Mouse (Mus musculus): ENCODE data around the gene Patl2. TPM values are rescaled to one million over a fixed set of nuclear protein-coding genes. Genes with fewer than 3 reads are reported as not detected.

Patl2 gene
- polyA plus RNA-seq (2016; fragmentation: Nextera tagmentation; extraction: Ambion mirVana), result 0.10 TPM in 1 of 2 replicates, not detected in the other

DNA sequence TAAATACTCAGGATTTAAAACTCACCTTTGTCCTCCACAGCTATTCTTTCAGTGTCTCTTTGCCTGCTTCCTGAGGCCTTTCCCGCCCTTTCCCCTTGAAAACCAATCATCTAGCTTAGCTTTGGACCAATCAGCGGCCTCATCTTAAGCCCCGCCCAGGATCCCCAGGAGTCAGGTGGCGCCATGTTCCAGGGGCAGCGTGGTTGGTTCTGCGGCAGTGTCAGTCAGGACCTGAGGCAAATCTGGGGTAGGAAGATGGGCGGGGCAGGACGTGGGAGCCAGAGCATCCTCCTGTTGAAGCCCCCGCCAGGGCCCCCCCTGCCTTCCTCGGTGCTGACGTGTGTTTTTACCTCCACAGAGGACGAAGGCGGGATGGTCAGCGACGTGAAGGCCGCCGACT, at the start of gene Patl2, which contains the start of gene Terb2:
Gene Patl2 (minus strand): TSS at position 84 of the 400 bp plus-strand sequence.
Gene Terb2 (plus strand): TSS at position 167 of the 400 bp plus-strand sequence.
- Histone ChIP-seq H3K4me1 (no peaks in the 10 kb centered on the region), H3K27ac (replicated peaks) (no peak within 1 kb of the TSS), H3K4me3 (no peak within 1 kb of the TSS), H3K36me3 (replicated peaks) (no peaks in the 10 kb centered on the region), H3K9me3 (0 out of 2 replicates have a peak, but pooled peaks cover 3% of the 10 kb centered on the region), H3K27me3 (replicated peaks; ENCODE audit: low read depth, poor library complexity, severe bottlenecking) (no peaks in the 10 kb centered on the region)
- 79% methylated on average over 17 of the region's 17 CpGs for WGBS
- no peak for DNase-seq (ENCODE audit: low spot score)

DNA sequence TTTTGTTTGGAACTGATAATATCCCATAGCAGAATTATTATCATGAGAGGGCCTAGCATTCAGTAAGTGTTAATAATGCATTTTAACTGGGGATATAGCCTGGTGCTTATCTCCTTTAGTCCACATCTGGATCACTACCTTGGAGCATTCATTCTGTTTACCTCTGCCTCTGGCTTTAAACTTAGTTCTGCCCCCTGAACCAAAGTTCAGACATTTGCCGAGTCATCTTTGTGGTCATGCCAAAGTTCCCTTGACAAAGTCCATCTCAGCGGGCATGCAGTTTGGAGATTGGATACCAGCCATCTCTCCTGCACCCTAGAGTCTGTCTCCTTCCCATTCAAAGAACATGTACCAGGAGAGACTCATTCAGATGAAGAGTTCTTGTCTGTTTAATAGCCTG, 49.4 kb upstream of the Patl2 start:
- Histone ChIP-seq H3K27ac (replicated peaks) (no peak overlapping the region), H3K9me3 (no peaks in the 10 kb centered on the region), H3K4me3 (peak overlapping the region; percentile 70), H3K4me1 (peaks cover 11% of the 10 kb centered on the region), H3K27me3 (replicated peaks; ENCODE audit: low read depth, poor library complexity, severe bottlenecking) (0 out of 2 replicates have a peak, but pooled peaks cover 4% of the 10 kb centered on the region), H3K36me3 (replicated peaks) (no peaks in the 10 kb centered on the region)
- no peak for DNase-seq (ENCODE audit: low spot score)
- WGBS, result 89% methylated on average over 2 of the region's 2 CpGs

DNA sequence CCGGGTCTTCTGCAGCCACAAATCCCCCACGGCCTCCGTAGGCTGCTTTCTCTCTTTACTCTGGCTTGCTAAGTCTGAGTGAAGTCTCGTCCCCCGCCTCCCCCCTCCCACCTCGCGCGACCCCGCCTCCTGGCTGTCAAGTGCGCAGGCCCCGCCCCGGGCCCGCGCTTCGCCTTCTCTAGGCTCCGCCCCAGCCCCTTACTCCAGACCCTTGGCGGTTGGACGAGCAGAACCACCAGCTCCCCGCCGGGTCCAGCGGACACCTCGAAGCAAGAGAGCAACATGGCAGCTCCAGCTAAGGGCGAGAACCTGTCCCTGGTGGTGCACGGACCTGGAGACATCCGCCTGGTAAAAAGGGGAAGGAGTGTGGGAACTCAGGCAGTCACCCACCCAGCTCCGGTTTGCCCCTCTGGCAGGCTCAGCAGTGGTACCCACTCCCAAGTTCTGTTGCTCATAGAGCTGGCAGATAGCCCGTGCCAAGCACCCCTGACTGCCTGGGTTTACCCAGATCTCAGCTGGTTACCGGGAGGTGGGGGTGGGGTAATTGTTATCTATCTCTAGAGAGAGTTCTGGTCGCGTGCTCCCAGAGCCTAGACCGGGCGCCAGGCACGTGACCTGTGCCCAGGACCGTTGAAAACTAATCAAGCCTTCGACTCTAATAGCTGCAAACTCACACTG, 48.8 kb upstream of the Patl2 start, which contains the start of gene Sord:
Gene Sord (plus strand): TSS at position 139 of the 678 bp plus-strand sequence.
- peak within 1 kb of the TSS; percentile 78 for H3K27ac ChIP-seq (replicated peaks)
- H3K4me1 ChIP-seq, result peaks cover 11% of the 10 kb centered on the region
- no peaks in the 10 kb centered on the region for H3K36me3 ChIP-seq (replicated peaks)
- 0 out of 2 replicates have a peak, but pooled peaks cover 4% of the 10 kb centered on the region for H3K27me3 ChIP-seq (replicated peaks; ENCODE audit: low read depth, poor library complexity, severe bottlenecking)
- H3K4me3 ChIP-seq, result peak within 1 kb of the TSS; percentile 70
- DNase-seq (ENCODE audit: low spot score), result peak; percentile 96
- no peaks in the 10 kb centered on the region for H3K9me3 ChIP-seq
- WGBS, result 1% methylated on average over 35 of the region's 35 CpGs

DNA sequence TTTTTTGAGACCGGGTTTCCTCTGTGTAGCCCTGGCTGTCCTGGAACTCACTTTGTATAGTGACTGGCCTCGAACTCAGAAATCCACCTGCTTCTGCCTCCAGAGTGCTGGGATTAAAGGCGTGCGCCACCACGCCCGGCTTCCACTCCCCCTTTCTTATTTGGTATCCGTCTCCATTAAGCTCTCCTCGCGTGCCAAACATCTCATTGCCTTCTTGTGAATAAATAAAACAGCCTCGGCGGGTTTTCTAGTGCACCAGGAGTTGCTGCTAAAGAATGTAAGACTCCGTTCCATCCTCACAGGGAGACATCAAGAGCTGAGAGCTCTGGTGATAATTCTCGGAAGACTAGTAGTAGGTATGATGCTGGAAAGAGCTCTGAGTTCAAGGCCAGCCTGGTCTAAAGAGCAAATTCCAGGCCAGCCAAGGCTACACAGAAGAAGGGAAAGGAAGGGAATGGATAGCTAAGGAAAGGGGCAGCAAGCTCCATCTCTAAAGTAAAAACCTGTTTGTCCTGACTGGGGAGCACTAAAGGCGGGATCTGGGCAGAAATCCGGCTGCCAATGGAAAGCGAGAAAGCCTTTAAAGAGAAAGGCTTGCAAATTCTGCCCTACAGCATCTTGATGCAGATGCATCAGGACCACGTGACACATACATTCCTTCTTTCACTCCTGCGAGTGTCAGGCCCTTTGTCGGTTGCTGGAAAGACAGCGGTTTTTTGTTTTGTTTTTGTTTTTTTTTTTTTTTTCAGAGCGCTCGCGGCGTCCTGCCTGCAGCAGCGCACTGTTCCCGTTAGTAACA, 48.0 kb upstream of the Patl2 start:
- Histone ChIP-seq H3K4me3 (peak overlapping the region; percentile 70), H3K4me1 (peaks cover 11% of the 10 kb centered on the region), H3K27me3 (replicated peaks; ENCODE audit: low read depth, poor library complexity, severe bottlenecking) (0 out of 2 replicates have a peak, but pooled peaks cover 4% of the 10 kb centered on the region), H3K27ac (replicated peaks) (peak overlapping the region; percentile 78), H3K9me3 (no peaks in the 10 kb centered on the region), H3K36me3 (replicated peaks) (no peaks in the 10 kb centered on the region)
- DNase-seq (ENCODE audit: low spot score), result peak; percentile 58
- WGBS, result 6% methylated on average over 26 of the region's 26 CpGs

DNA sequence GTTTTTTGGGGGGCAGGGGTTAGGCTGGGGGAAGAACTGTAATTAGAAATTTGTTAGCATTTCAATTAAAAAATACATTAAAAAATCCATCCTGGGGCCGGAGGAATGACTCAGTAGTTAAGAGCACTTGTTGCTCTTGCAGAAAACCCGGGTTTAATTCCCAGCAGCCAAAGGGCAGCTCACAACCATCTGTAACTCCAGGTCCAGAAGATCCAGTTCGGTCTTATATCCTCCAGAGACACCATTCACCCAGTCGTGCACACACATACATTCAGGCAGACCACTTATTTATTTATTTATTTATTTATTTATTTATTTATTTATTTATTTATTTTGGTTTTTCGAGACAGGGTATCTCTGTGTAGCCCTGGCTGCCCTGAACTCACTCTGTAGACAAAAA, 47.4 kb upstream of the Patl2 start:
- Histone ChIP-seq H3K4me1 (peaks cover 11% of the 10 kb centered on the region), H3K27me3 (replicated peaks; ENCODE audit: low read depth, poor library complexity, severe bottlenecking) (0 out of 2 replicates have a peak, but pooled peaks cover 4% of the 10 kb centered on the region), H3K27ac (replicated peaks) (no peak overlapping the region), H3K36me3 (replicated peaks) (no peaks in the 10 kb centered on the region), H3K4me3 (peak overlapping the region; percentile 70; the same call in 1 of the 2 replicates), H3K9me3 (no peaks in the 10 kb centered on the region)
- WGBS, result 60% methylated on average over 5 of the region's 5 CpGs
- DNase-seq (ENCODE audit: low spot score), result no peak

DNA sequence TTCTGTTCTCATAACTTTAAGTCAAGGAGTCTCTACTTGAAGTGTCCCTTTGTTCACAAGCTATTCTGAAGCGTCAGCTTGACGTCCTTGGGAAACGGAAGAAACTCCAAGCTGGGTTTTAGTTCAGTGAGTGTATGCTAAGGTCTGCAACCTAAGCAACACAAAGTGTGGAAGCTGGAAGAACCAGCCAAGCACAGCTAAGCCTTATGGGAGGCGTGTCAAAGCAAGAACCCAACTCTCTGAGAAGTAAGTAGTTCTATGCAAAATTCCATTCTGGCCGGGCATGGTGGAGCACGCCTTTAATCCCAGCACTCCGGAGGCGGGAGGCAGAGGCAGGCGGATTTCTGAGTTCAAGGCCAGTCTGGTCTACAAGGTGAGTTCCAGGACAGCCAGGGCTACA, 45.6 kb upstream of the Patl2 start:
- peaks cover 11% of the 10 kb centered on the region for H3K4me1 ChIP-seq
- H3K36me3 ChIP-seq (replicated peaks), result no peaks in the 10 kb centered on the region
- no peak overlapping the region for H3K4me3 ChIP-seq
- no peaks in the 10 kb centered on the region for H3K9me3 ChIP-seq
- DNase-seq (ENCODE audit: low spot score), result no peak
- 82% methylated on average over 9 of the region's 9 CpGs for WGBS
- H3K27ac ChIP-seq (replicated peaks), result no peak overlapping the region
- H3K27me3 ChIP-seq (replicated peaks; ENCODE audit: low read depth, poor library complexity, severe bottlenecking), result 0 out of 2 replicates have a peak, but pooled peaks cover 4% of the 10 kb centered on the region

DNA sequence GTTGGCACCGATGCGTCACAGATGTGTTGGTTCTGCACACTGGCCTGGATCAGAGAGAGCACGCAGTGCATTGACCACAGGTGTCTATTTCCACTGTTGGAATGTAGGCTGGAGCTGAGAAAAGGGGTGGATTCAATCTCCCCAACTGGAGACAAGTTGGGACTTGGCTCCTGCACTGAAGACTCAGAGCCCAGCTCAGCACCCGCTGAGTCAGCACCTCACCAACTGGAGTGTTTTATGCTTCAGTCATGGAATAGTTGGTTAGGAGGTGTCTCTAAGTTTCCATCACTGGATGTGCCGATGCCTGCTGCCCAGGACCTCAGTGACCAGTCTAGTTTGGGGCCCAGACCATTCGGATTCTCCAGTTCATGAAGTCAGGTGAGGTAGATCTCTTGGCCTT, 44.4 kb upstream of the Patl2 start:
- DNase-seq (ENCODE audit: low spot score), result no peak
- Histone ChIP-seq H3K4me1 (peaks cover 11% of the 10 kb centered on the region), H3K4me3 (no peak overlapping the region), H3K27ac (replicated peaks) (no peak overlapping the region), H3K27me3 (replicated peaks; ENCODE audit: low read depth, poor library complexity, severe bottlenecking) (0 out of 2 replicates have a peak, but pooled peaks cover 1% of the 10 kb centered on the region), H3K9me3 (no peaks in the 10 kb centered on the region), H3K36me3 (replicated peaks) (no peaks in the 10 kb centered on the region)
- WGBS, result 83% methylated on average over 6 of the region's 6 CpGs

DNA sequence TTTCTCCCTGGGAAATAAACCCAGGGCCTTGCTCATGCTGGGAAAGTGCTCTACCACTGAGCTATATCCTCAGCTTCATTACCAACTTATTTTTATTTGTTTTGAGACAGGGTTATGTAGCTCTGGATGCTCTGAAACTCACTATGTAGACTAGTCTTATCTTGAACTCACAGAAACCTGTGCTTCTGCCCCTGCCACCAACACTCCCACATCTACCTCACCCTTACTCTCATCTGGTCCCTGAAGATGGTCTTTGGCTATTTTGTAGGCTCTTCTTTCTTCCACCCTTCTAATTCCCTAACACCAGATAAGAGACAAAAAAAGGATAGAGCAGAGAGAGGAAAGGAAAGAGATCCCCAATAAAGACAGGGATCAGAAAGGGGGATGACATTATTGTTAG, 37.7 kb upstream of the Patl2 start:
- Histone ChIP-seq H3K36me3 (replicated peaks) (no peaks in the 10 kb centered on the region), H3K9me3 (no peaks in the 10 kb centered on the region), H3K4me3 (no peak overlapping the region), H3K27ac (replicated peaks) (no peak overlapping the region), H3K4me1 (no peaks in the 10 kb centered on the region), H3K27me3 (replicated peaks; ENCODE audit: low read depth, poor library complexity, severe bottlenecking) (no peaks in the 10 kb centered on the region)
- no peak for DNase-seq (ENCODE audit: low spot score)

DNA sequence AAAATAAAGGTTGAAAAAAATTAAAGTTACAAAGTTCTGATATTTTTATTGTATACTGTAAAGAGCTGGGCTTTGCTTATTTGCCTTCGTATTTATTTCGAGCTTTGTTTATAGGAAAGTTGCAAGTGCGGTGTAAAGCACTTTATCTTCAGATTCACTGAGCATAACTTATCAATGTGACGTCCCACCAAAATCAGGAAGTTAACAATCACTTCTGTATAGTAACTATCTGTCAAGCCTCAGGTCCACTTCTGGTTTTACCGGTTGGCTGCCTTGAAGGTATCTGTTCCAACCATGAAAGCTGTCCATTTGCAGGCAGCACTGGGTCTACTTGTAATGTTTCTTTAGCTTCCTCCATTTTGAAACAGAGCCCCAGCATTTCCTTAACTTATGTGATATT, 36.3 kb upstream of the Patl2 start:
- DNase-seq (ENCODE audit: low spot score), result no peak
- WGBS, result 91% methylated on average over 5 of the region's 5 CpGs
- H3K4me3 ChIP-seq, result no peak overlapping the region

DNA sequence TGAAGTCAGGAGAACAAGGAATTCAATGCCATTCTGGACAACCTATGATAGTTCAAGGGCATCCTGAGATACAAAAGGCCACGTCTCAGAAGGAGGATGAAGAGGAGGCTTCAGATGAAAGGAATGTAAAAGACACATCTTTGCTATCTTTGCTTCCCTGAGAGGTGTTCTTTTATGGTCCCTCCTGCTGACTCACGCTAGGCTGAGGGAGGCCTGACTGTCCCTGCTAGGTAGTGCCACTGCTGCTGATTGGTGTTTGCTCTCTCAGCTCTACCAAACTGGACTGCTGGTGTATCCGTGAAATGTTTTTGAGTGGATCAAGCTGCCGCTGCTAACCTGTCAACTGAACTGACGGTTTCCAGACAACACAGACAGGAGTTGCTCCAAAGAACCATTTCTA, 35.8 kb upstream of the Patl2 start:
- H3K27me3 ChIP-seq (replicated peaks; ENCODE audit: low read depth, poor library complexity, severe bottlenecking), result no peaks in the 10 kb centered on the region
- DNase-seq (ENCODE audit: low spot score), result no peak
- H3K27ac ChIP-seq (replicated peaks), result no peak overlapping the region
- no peak overlapping the region for H3K4me3 ChIP-seq
- no peaks in the 10 kb centered on the region for H3K36me3 ChIP-seq (replicated peaks)
- no peaks in the 10 kb centered on the region for H3K4me1 ChIP-seq
- H3K9me3 ChIP-seq, result no peaks in the 10 kb centered on the region
- WGBS, result 67% methylated on average over 5 of the region's 5 CpGs

More for the DNA sequence above, 36.3 kb upstream of the Patl2 start:
- H3K4me1 ChIP-seq, result no peaks in the 10 kb centered on the region
- no peaks in the 10 kb centered on the region for H3K9me3 ChIP-seq
- no peaks in the 10 kb centered on the region for H3K36me3 ChIP-seq (replicated peaks)
- H3K27me3 ChIP-seq (replicated peaks; ENCODE audit: low read depth, poor library complexity, severe bottlenecking), result no peaks in the 10 kb centered on the region
- no peak overlapping the region for H3K27ac ChIP-seq (replicated peaks)

DNA sequence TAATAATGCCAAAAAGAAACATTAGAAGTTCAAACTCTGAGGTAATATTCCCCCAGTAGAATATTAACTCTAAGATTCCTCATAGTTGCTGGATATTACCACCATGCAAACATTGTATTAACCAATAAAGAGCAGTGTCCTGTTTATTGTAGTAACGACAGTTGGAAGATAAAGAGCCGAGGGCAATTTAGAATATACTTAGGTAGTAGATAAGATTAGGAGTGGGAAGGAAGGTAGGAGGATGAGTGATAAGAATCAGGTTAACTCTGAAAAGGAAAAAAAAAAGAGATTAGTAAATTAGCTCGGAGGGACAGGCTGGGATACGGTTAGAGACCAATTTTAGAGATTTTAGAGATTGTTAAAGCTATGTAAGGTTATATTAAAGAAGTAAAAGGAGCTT, 35.4 kb upstream of the Patl2 start:
- no peaks in the 10 kb centered on the region for H3K27me3 ChIP-seq (replicated peaks; ENCODE audit: low read depth, poor library complexity, severe bottlenecking)
- H3K36me3 ChIP-seq (replicated peaks), result no peaks in the 10 kb centered on the region
- no peaks in the 10 kb centered on the region for H3K4me1 ChIP-seq
- WGBS, result 83% methylated on average over 4 of the region's 4 CpGs
- H3K27ac ChIP-seq (replicated peaks), result no peak overlapping the region
- H3K9me3 ChIP-seq, result no peaks in the 10 kb centered on the region
- H3K4me3 ChIP-seq, result no peak overlapping the region
- no peak for DNase-seq (ENCODE audit: low spot score)

DNA sequence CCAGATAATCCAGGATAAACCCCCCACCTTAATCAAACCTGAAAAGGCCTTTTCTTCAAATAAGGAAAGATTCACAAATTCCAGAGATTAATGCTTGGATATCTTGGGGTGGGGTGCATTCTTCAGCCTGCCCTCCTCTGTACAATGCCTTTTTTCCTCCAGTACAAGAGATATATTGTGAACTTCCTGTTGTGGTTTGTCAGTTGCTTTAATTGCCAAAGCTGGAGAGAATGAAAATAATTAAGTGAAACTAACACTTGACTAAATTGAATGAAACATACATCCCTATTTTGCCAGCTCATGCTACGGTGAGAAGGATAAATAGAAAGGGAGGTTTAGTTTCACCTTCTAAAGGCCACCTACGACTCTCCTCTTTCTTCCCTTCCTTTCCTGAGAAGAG, 32.2 kb upstream of the Patl2 start:
- DNase-seq (ENCODE audit: low spot score), result no peak
- Histone ChIP-seq H3K9me3 (no peaks in the 10 kb centered on the region), H3K36me3 (replicated peaks) (no peaks in the 10 kb centered on the region), H3K27ac (replicated peaks) (no peak overlapping the region), H3K4me3 (no peak overlapping the region), H3K27me3 (replicated peaks; ENCODE audit: low read depth, poor library complexity, severe bottlenecking) (no peaks in the 10 kb centered on the region), H3K4me1 (no peaks in the 10 kb centered on the region)
- 82% methylated on average over 2 of the region's 2 CpGs for WGBS
